Mouse (Mus musculus) megakaryocyte progenitor cell, adult 5-6 weeks (primary cell): ENCODE measurements around the gene Npb. TPM values are rescaled to one million over a fixed set of nuclear protein-coding genes. Genes with fewer than 3 reads are reported as not detected.
"Not testable (repeated sequence)": the region's sequence is repeated elsewhere in the genome, so short reads cannot be mapped to it uniquely, and the experiment has no call there.

ENCODE experiments used
- ATAC-seq: replicated peaks from 2 replicates; pipeline ENCODE4 v1.8.0; 2016; ENCODE audit warnings: mild to moderate bottlenecking, moderate TSS enrichment, inconsistent platforms; ENCODE audit not compliant: poor library complexity
- total RNA-seq, 2 experiments: library from RNA; stranded (forward) in 1 of 2; stranded (reverse) in 1 of 2; fragments of 157-497, 149-512 nt in 1 of 2; fragments of 200-1000 nt in 1 of 2; gene quantifications; 2 replicates each; pipeline versions ENCODE4 v1.2.3 to v1.2.4; 2015 to 2017

The Npb gene
- total RNA-seq, 2 experiments from 2014 or later: 0.59 TPM; not detected in 1

DNA sequence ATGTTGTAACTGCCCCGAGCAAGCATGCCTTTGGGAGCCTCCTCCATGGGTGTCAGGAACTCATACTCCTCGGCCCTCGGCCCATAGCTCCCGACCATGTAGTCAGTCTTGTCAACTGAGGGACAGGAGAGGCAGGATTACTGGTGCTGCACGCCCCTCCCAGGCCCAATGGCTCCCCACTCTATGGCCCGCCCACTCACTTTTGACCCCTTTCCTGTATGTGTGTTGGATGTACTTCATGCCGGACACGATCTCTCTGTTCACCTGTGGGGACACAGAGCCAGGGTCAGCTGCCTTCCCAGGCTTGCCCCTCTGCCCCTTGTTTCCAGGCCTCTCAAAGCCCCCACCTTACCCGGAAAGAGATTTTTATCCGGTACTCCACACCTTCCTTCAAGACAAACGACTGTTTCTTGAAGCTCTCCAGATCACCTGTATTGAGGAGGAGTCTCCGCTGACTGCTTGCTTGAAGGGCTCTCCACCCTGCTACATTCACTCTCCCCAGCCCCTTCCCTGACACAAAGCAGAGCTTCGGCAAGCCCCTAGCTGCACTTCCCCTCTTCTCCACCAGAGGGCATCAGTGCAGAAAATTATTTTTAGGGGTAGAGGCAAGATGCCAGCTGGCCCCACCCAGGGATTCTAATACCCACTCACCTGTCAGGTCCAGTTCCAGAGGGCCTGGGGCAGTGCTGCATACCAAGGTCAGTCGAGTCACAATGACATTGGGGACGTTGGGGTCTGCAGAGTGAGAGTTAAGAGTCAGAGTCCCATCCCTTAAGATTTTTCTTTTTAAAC is 28.8 kb upstream of the Npb start:
- peak; percentile 36 for ATAC-seq

DNA sequence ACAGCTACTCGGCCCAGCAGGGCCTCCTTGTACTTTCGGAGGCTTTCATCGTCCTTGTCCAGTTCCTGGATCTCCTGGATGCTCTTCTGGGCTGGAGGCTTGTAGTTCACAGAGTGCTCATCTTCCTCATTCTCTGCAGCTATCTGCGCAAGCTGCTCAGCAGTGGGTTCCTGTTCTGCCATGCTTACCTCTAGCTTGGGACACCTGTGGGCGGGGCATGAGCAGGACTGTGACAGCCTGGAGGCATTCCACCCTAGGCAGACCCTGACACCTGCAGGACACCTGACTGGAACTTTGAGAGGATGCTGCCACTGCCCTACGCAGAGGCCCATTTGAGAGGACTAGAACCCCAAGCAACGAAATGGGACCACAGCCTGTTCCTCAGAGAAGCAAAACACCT is 28.1 kb upstream of the Npb start:
- ATAC-seq: no peak

DNA sequence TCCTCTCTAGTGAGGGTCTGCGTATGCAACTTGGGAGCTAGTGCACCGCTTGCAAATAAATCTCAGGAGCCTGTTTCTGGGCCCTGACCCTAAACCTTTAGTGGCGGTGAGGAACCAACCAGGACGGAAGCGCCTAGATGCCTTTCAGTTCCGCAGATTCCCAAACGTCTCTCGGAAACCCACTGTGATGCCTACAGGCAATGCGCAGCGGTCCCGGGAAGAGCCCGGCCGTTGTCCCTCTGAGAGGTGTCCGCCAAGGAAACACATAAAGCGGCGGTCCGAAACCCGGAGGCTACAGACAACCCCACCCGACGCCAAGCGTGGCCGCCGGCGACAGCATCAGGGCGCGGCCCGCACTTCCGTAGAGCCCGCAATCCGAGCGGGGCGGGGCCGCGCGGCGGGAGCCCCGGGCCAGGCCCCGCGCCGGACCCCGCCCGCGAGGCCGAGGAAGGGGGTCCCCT is 27.4 kb upstream of the Npb start:
- ATAC-seq: 0 out of 2 replicates have a peak, but pooled peaks have one; percentile 15

DNA sequence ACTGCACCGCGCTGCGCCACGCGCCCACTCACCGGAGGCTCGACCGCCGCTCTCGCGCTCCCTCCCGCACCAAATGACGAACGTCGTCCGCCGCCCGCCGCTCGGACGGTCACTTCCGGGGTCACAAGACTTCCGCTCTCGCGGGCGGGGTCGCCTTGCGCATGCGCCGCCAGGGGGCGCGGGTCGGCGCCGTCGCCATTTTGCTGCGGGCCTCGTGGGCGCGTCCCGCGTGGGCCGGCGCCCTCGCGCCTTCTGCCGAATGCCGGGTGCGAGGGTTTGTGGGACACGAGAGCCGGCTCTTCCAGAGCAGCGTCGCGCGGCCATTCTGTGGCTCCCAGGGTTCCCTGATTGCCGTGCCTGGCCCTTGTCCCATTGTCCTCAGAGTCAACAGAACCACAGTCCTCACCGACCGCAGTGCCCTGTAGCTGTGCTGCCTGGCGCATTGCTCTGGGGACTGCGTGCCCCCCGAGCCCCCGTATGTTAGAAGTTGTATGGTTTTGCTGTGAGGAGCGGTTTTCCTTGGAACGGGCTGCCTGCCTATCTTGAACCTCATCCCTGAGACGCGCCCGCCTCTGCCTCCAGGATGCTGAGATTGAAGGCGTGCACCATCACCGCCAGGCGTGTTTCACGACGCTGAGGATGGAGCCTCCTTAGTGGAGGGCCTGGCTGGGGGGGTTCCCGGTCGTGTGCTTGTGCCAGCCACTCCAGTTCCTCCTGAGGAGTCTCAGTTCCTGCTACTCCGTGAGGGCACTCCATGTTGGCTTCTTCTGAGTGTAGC is 26.6 kb upstream of the Npb start, which contains the start of gene Arhgdia:
Gene Arhgdia (minus strand): TSS at position 135 of the 778 bp plus-strand sequence.
- ATAC-seq: peak; percentile 50

DNA sequence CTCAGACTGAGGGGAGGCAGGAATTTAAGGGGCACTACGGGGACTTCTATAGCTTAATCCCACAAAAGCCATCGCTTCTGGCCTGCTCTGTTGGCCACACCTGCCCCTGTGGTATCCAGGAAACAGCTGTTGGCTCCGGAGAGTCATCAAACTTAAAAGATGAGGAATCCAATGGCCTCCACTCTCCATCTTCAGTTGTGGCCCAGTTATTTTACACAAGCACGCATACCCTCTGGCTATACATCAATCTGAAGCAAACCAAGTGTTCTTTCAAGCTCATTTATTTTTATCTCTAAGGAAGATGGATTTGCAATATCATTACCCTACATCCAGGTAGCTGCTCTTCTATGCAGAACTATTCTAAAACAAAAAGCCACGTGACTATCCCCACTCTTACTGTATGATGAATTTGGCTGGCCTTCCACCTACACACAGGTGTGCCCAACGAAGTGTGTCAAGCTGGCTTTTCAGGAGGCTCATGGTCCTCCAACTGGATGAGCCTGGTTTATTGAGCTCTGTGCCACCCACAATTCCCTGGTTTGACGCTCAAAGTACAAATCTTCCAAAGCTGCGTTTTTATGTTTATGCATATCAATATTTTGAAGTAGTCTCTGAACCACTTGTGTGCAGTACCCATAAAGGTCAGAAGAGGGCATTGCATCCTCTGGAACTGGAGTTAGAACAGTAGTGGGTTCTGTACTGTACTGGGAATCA is 25.9 kb upstream of the Npb start:
- peak; percentile 40 for ATAC-seq

DNA sequence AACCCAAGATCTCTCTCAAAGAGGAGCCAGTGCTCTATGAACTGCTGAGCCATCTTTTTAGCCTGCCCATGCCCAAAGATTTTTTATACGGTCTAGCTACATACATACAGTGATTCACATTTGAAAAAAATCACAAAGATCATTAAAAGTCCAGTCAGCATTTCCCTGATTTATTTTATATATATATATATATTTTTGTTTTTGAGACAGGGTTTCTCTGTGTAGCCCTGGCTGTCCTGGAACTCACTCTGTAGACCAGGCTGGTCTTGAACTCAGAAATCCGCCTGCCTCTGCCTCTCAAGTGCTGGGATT is 25.3 kb upstream of the Npb start:
- ATAC-seq: not testable (repeated sequence)

DNA sequence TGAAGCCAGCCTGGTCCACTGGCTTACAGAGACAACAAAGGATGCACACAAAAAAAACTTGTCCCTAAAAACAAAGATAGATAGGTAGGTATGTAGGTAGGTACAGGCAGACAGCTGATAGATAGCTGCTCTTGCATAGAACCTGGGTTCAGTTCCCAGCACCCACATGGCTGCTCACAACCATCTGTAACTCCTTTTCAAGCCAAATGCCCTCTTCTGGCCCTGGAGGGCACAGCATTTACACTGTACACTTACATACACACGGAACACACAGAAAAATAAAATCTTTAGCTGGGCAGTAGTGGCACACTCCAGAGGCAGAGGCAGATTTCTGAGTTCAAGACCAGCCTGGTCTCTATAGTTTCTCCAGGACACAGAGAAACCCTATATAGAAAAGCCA is 24.3 kb upstream of the Npb start:
- no peak for ATAC-seq

DNA sequence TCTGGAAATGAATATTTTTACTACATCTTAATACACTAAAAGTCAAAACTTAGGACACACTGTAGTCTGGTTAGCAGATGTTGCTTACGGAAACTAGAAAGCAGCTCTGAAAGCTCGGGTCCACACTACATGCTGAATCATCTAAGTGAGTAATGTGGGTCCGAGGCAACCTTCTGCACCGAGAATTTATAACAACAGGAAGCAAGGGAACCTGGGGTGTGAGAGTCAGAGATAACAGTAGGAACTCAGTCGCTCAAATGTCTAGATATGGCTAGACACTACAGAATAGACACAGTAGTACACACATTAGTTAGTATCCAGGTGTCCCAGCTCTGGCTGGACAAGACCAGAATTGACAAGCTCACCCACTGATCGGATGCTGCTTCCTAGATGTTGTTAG is 19.7 kb upstream of the Npb start:
- ATAC-seq: peak; percentile 81

DNA sequence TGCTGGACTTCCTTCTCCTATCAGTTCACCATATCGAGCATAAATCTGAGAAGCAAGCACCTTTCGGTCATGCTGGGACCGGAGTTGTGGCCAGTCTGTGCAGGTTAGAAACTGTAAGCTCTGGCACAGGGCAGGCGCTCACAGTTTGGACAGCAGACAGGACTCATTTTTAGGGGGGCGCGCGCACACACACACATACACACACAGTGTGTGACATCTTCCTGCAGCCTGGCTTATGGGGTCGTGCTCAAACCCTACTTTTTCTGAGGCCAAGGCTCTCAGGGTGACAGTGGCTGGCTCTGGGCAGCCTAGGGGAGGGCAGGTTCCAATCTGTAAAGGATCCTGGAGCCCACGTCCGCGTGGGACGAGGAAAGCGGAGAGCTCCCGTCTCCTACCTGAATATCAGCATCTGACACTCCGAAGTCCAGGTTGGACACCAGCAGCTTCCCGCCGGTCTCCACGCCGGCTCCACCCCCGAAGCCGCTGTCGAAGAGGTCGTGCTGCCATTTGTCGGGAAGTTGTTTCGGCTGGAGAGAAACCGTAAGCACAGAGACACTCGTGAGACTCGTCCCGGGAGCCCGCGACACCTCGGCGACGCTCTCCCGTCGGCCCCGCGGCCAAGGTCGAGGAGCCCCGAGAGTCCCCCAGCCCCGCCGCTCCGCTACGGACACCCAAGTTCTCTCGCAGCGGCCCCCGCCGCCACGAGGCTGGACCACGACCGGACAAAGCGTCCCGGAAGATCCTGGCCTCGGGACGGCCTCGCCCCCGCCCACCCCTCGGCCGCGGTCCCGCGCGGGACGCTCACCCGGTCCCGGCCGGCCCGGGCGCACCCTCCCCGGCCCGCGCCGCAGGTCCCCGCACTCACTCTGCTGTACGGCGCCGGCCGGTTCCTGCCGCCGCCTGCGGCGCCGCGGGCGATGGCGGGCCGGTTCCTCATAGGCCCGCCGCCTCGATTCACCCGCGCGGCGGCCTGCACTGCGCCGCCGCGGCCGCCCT is 10.7 kb upstream of the Npb start:
- ATAC-seq: 0 out of 2 replicates have a peak, but pooled peaks have one; percentile 4

DNA sequence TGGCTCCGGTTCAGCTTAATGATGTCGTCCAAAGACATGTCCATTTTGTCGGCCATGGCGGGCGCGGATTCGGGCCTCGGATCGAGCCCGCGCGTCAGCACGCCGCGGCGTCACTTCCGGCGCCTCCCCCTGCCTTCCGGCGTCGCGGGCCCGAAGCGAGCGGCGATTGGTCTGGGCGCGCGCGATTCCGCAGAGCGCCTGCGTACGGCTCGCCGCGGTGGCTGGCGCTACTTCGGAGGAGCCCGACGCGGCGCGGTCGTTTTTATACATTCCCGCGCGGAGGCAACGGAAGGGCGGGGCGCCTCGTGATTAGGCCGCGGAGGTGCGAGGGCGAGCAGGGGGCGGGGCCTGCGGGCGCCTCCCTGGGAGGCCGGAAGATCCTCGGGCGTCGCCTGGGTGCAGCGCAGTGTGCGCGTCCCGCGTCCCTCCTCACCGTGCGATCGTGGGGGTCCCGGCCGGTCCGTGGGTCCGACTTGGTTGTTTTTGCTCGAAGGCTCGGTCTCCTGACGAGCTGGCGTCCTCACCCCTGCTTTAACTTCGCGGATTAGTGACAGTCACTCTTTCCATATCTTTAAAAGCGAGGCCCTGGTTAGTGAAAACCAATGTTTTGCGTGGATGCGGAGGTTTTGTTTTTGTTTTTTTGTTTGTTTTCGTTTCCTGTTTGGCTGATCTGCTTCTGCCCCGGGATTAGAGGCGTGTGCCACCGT is 9.8 kb upstream of the Npb start, which contains the start of the genes Alyref and Anapc11:
Gene Alyref (minus strand): TSS at position 83 of the 707 bp plus-strand sequence.
Gene Anapc11 (plus strand): TSS at position 139 of the 707 bp plus-strand sequence.
- peak; percentile 93 for ATAC-seq

DNA sequence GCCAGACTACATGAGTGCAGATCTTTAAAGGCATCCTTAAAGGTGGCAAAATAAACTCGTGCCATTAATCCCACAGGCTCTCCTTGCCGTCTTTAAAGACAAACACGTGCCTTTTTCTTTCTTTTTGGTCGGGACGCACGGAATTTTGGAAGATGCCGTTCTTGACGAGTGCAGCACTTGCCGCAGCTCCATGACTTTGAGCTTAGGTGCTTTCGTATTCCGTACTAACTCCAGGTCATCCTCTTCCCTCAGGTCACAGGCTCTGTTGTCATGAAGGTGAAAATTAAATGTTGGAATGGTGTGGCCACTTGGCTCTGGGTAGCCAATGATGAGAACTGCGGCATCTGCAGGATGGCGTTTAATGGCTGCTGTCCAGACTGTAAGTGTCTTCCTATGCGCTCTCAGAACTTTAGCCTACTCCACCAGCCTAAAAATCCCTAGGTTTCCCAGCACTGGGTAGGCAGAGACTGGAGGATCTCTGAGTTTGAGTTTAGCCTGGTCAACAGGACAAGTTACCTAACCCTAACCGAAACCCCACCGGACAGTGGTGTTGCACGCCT is 9.2 kb upstream of the Npb start:
- no peak for ATAC-seq

DNA sequence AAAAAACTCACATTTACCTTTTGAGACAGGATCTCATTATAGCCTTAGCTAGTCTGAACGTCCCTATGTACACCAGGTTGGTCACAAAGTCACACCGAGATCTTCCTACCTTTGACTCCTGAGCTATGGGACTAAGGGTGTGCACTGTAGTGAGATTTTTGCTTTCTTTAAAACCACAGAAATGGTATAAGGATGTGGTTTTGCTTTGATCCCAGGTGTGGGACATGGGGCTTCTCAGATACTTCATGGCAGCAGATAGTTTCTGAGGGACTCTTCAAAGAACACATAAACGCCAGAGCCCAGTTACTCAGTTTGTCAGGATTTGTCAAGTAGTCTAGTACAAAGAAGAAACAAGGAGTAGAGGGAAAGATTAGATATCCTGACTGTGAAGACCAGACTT is 7.6 kb upstream of the Npb start:
- ATAC-seq: no peak

DNA sequence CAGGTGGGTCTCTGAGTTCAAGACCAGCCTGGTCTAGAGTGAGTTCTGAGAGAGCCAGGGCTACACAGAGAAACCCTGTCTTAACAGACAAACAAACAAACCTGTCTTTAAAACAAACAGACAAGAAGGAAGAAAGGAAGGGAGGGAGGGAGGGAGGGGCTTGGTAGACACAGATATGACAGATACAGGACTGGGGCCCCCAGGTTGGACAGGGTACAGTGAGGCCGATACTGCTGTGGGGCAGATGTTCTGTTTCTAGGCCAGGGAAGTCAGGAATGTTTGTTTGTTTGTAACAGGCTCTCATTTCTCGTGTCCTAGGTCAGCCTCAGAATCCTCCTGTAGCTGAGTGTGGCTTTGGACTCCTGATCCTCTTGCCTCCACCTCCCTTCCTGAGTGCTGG is 4.7 kb upstream of the Npb start:
- no peak for ATAC-seq

DNA sequence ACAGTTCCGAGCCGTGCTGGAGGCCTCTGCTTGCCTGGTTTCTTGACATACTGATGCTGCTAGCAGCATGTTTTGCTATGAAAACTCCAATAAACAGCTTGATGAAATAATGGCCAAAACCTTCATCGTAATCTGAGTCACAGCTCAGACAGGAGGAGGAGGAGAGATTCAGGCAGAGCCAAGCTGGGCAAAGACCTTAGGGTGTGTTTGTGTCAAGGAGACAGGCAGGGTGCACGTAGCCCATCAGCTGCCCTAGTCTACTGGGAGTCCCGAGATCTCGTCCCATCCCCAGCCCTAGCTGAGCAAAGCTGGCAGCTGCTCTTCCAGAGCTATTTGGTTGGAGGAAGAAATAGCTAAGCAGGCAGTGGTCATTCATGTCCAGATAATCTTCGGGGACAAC is 2.6 kb upstream of the Npb start:
- ATAC-seq: no peak

DNA sequence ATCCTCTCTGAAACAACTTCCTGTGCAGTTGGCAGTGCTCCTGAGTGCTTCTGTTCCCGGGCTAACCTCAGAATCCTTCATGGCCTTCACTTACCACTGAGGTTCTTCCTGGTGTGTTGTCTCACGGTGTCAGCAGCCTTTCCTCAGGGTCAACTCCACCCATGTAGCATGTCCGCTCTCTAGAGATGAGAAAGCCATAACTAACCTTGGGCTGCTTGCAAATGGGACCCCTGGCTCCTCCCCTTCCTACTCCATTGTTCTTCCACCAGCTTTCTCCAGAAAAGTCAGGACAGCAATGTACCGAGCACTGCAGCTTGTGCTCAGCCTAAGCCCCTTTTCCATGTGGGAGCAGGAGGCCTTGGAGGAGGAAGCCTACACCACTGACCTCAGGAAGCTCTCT is 1.5 kb upstream of the Npb start:
- ATAC-seq: no peak

DNA sequence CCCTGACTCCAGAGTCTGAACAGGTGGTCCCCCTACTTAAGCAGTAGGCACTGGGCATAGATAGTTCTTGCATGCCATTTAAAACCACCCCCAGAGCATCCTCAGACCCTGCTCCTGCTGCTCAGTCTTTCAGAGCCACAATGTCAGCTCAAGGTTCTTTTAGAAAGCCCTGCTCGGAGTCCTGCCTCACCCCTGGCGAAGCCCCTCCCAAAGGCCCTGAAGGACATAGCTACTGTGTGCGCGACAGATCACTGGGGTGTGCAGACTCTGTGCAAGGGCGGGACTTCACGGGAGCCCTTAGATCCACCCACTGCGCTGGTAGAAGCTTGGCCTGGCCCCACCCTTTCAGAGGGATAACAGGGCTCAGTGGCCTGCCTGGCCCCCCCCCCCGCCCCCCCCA is 973 bp downstream of the Npb start:
- ATAC-seq: peak; percentile 42; the same call in 1 of the 2 replicates

DNA sequence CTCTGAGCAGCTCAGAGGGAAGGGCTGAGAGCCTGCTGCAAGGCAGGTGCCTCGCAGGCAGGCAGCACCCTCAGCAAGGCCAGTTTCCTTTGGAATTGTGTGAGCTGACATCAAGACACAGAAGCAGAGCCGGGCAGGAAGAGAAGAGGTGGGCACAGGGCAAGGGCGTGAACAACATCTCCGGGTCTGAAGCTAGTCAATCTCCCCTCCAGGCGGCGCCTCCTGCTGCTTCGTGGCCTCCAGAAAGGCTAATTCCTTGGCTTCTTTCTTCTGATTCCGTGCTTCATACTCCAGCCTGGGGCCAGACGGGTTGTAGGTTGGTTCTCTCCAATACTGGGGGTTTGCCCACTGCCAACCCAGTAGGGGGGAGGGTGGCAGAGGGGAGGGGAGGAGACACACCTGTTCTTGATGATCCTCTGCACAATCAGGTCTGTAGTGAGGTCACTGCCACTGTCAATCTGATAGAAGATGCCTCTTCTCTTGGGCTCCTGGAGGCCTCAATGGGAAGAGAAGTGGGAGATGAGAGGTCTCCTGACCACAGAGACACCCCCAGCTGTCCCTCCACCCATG is 2.3 kb downstream of the Npb start:
- ATAC-seq: no peak

DNA sequence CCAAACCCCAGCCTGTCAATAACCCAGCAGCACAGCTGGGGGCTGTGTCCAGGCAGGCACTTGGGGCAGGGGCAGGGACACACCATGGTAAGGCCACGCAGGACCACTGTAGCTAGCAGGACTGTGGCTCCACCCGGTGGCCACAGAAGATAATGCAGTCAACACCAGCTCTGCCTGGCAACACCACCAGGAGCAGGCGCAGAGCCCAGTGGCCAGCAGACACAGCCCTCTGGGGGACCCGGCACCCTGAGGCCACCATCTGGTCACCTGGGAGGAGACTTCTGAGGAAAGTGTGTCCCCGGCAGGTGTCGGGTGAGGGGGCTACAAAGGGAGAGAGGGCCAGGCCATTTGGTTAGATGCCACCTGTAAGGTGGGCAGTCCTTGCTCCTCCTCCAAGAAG is 4.5 kb downstream of the Npb start:
- peak; percentile 80 for ATAC-seq

DNA sequence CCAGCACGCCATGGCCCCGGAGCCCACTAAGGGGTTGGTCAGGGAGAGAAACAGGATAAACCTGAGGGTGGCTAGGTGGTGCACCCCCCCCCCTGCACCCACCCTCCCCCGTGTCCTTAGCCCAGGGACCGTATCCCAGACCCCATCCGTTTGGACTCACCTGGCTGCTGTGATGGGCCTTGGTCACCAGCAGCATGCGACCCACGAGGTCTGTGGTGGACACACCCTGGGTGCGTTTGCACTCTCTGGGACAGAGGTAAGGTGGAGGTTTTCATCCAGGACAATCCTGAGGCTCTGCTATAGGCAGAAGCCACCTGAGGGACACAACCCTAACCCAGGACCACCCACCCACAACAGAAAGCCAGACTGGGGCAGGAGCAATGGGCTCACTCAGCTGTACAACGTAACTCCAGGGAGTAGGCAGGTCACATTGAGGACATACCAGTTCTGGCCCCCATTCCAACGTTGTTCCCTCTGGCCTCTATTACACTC is 5.2 kb downstream of the Npb start:
- no peak for ATAC-seq
